23 mouse cellular contexts compared by ENCODE assay signal in the genomic region with DNA sequence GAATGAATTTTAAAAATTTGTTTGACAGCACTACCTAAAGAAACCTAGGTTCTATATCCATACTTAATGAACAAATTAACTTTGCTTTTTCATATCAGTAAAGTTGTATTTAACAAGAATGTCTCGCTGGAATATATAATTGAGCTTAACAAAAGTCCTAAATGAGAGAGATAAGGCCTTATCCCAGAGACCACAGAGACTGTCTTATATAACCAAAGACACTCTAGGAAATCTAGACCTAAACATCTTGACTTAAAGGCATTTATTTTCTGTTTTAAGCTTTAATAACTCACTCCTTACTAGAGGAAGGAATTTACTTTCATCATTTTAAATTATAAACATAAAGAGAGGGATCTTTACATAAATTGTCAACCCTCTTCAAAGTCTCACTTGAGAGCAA.
A peak's percentile ranks its signal among the peaks of the same experiment; 100 is the strongest.
DNase-seq lines count a peak whose midpoint lies in the region; ATAC-seq and TF ChIP-seq lines count a peak whose summit lies in the region.
"Had no signal": no experiment of that assay in that cellular context is flagged by ENCODE, and none has a peak within 500 bp of the region (broad histone marks: within the 10 kb centered on the region; RNA-seq: fewer than 3 reads in every experiment).

No protein-coding gene starts in this region.

- no peak overlapping the region for H3K9ac ChIP-seq in liver, embryonic 14.5 days (replicated peaks)
- H3K9ac ChIP-seq in liver, embryonic 12.5 days: no peak overlapping the region
- H3K9ac ChIP-seq in MEL (ENCODE audit: control insufficient read depth, low read depth, low read length, poor library complexity, severe bottlenecking): no peak overlapping the region

- no peak for TF ChIP-seq RAD21 in MEL (IDR thresholded peaks at IDR 0.05; ENCODE audit: low read depth, low read length)

- 14% methylated on average over 1 of the region's 1 CpGs for WGBS in liver, embryonic 14.5 days (ENCODE audit: insufficient replicate concordance)
- WGBS in liver, embryonic 12.5 days (ENCODE audit: insufficient replicate concordance): 50% methylated on average over 1 of the region's 1 CpGs

- H3K79me2 ChIP-seq in MEL (ENCODE audit: control insufficient read depth, insufficient read depth, low read length, poor library complexity): no peaks in the 10 kb centered on the region

- TF ChIP-seq POLR2A in MEL (IDR thresholded peaks at IDR 0.05; ENCODE audit: control insufficient read depth in 1 of 2, insufficient read depth in 1 of 2, low read depth in 1 of 2, low read length in 2 of 2, poor library complexity in 1 of 2): no peak

- 0 out of 2 replicates have a peak, but pooled peaks have one; percentile 8 for TF ChIP-seq EP300 in liver, embryonic 14.5 days (IDR thresholded peaks at IDR 0.05; ENCODE audit: low read depth)
- peak; percentile 56 to 57; a peak in 2 of 4 replicates for TF ChIP-seq EP300 in MEL (IDR thresholded peaks at IDR 0.05; ENCODE audit: low read depth in 1 of 2, low read length in 2 of 2)

- no peak for ATAC-seq in liver, embryonic 14.5 days (ENCODE audit: insufficient read depth)
- ATAC-seq in liver, embryonic 12.5 days: no peak
- peak; percentile 50 for ATAC-seq in megakaryocyte progenitor cell, adult 5-6 weeks (replicated peaks; ENCODE audit: poor library complexity)
- peak; percentile 84 for ATAC-seq in megakaryocyte-erythroid progenitor cell, adult 5-6 weeks (replicated peaks; ENCODE audit: low FRiP score, low TSS enrichment, poor library complexity, severe bottlenecking)
- ATAC-seq: activated CD4-positive, CD25-positive, alpha-beta regulatory T cell, adult 4 months; CD4-positive, CD25-positive, alpha-beta regulatory T cell, adult 4 months; Patski had no signal

- no peak overlapping the region for H3K27ac ChIP-seq in liver, embryonic 14.5 days
- H3K27ac ChIP-seq in liver, embryonic 12.5 days: no peak overlapping the region
- no peak overlapping the region for H3K27ac ChIP-seq in MEL (ENCODE audit: control insufficient read depth, low read depth, low read length)

- no peaks in the 10 kb centered on the region for H3K4me1 ChIP-seq in liver, embryonic 14.5 days (replicated peaks; ENCODE audit: control insufficient read depth in 2 of 2, insufficient read depth in 2 of 2, low read length in 1 of 2)
- H3K4me1 ChIP-seq in liver, embryonic 12.5 days: no peaks in the 10 kb centered on the region
- peaks cover 0 to 5% of the 10 kb centered on the region in 2 experiments; a peak in 3 of 4 replicates for H3K4me1 ChIP-seq in MEL (ENCODE audit: control insufficient read depth in 1 of 2, insufficient read depth in 2 of 2, low read length in 2 of 2)

- no peaks in the 10 kb centered on the region for H3K27me3 ChIP-seq in liver, embryonic 14.5 days (ENCODE audit: control insufficient read depth, insufficient read depth, low read length)
- no peaks in the 10 kb centered on the region for H3K27me3 ChIP-seq in liver, embryonic 12.5 days (replicated peaks)
- no peaks in the 10 kb centered on the region for H3K27me3 ChIP-seq in MEL (ENCODE audit: control insufficient read depth in 1 of 2, insufficient read depth in 2 of 2, low read length in 2 of 2)
- H3K27me3 ChIP-seq: CH12.LX, Patski had no signal

- H3K36me3 ChIP-seq in liver, embryonic 14.5 days (replicated peaks; ENCODE audit: control insufficient read depth, insufficient read depth, low read depth): no peaks in the 10 kb centered on the region
- H3K36me3 ChIP-seq in liver, embryonic 12.5 days: no peaks in the 10 kb centered on the region
- 0 out of 4 replicates have a peak, but pooled peaks cover 0 to 2% of the 10 kb centered on the region in 2 experiments for H3K36me3 ChIP-seq in MEL (ENCODE audit: control insufficient read depth in 1 of 2, insufficient read depth in 2 of 2, low read length in 2 of 2)
- H3K36me3 ChIP-seq: G1E had no signal

- no peak for DNase-seq in liver, embryonic 14.5 days (ENCODE audit: low read depth in 3 of 3, low spot score in 3 of 3)
- DNase-seq in MEL (ENCODE audit: low read depth, low spot score): peak; percentile 25
- no peak for DNase-seq in cerebellum, postnatal 25 days
- DNase-seq in kidney, postnatal 4 days: no peak
- DNase-seq in layer of hippocampus, postnatal 10 days (ENCODE audit: low spot score in 2 of 2): no peak
- DNase-seq: adrenal gland, adult 2 months; adrenal gland, adult 8-10 months; adrenal gland, postnatal 10 days; adrenal gland, postnatal 14 days; adrenal gland, postnatal 25 days; adrenal gland, postnatal 36 days; B cell, adult 2 months; cerebellum, adult 11 months; cerebellum, adult 11-12 months; cerebellum, adult 18-20 months had no signal

- no peak overlapping the region for H3K4me2 ChIP-seq in liver, embryonic 14.5 days (ENCODE audit: low read depth)
- H3K4me2 ChIP-seq in liver, embryonic 12.5 days: no peak overlapping the region

- H3K4me3 ChIP-seq in liver, embryonic 14.5 days (ENCODE audit: insufficient read depth in 1 of 2, low read depth in 2 of 2, low read length in 2 of 2): no peak overlapping the region
- no peak overlapping the region for H3K4me3 ChIP-seq in liver, embryonic 12.5 days
- no peak overlapping the region for H3K4me3 ChIP-seq in MEL (ENCODE audit: control insufficient read depth in 1 of 2, insufficient read depth in 1 of 2, low read depth in 2 of 2, low read length in 2 of 2)

- no peaks in the 10 kb centered on the region for H3K9me3 ChIP-seq in liver, embryonic 14.5 days (ENCODE audit: control insufficient read depth, low read length)
- H3K9me3 ChIP-seq in liver, embryonic 12.5 days (replicated peaks): no peaks in the 10 kb centered on the region
- H3K9me3 ChIP-seq in MEL (replicated peaks; ENCODE audit: insufficient read depth, low read length): no peaks in the 10 kb centered on the region
- H3K9me3 ChIP-seq: G1E had no signal

- TF ChIP-seq CTCF in liver, embryonic 14.5 days (IDR thresholded peaks at IDR 0.05; ENCODE audit: low read depth): no peak
- TF ChIP-seq CTCF in MEL (IDR thresholded peaks at IDR 0.05 in 2 of 3, conservative IDR thresholded peaks at IDR 0.05 in 1 of 3; ENCODE audit: control insufficient read depth in 1 of 3, insufficient read depth in 1 of 3, low read depth in 2 of 3, low read length in 3 of 3, poor library complexity in 1 of 3, severe bottlenecking in 1 of 3): no peak

TF ChIP-seq in MEL, 35 proteins besides CTCF, POLR2A, EP300 and RAD21:
- TF ChIP-seq USF1 (IDR thresholded peaks at IDR 0.05; ENCODE audit: low read depth, low read length) (no peak), ETS1 (IDR thresholded peaks at IDR 0.05; ENCODE audit: low read depth, low read length) (no peak), USF2 (IDR thresholded peaks at IDR 0.05; ENCODE audit: borderline replicate concordance in 1 of 2, insufficient read depth in 1 of 2, low read depth in 1 of 2, low read length in 2 of 2) (no peak), TCF12 (IDR thresholded peaks at IDR 0.05; ENCODE audit: low read depth, low read length) (peak; percentile 52; the same call in 1 of the 2 replicates), RCOR1 (IDR thresholded peaks at IDR 0.05; ENCODE audit: low read depth, low read length) (no peak), MAZ (IDR thresholded peaks at IDR 0.05; ENCODE audit: low read depth, low read length) (no peak), GABPA (IDR thresholded peaks at IDR 0.05; ENCODE audit: low read depth, low read length) (no peak), POLR2AphosphoS2 (IDR thresholded peaks at IDR 0.05; ENCODE audit: low read length) (no peak), GATA1 (IDR thresholded peaks at IDR 0.05; ENCODE audit: low read depth, low read length) (peak; percentile 73), ZKSCAN1 (IDR thresholded peaks at IDR 0.05; ENCODE audit: low read depth, low read length) (no peak), JUND (IDR thresholded peaks at IDR 0.05; ENCODE audit: low read depth, low read length) (no peak)

Comparison
In these comparisons a context has a peak if more than half of its experiments do, and no peak if none do; other contexts are left out.
1. ATAC-seq: peak in megakaryocyte progenitor cell, adult 5-6 weeks (single experiment) and megakaryocyte-erythroid progenitor cell, adult 5-6 weeks (single experiment); none in liver, embryonic 14.5 days (single experiment) and liver, embryonic 12.5 days (single experiment).